Mouse (Mus musculus) liver, adult 2 months (tissue): ENCODE data around the gene Lmntd1. TPM values are rescaled to one million over a fixed set of nuclear protein-coding genes. Genes with fewer than 3 reads are reported as not detected.

Experiments
- DNase-seq: peaks from one replicate; pipeline ENCODE4 v3.0.0-alpha.2; 2011; ENCODE audit warnings: low read depth, low spot score; ENCODE audit errors: extremely low read depth
- H3K27ac ChIP-seq: fragments of 200-500 bp; replicated peaks from 2 replicates; pipeline ENCODE4 v1.5.1; 2012; ENCODE audit warnings: low read depth, mild to moderate bottlenecking, control low read depth, inconsistent platforms, low read length; ENCODE audit not compliant: insufficient read depth
- H3K27me3 ChIP-seq: fragments of 200-500 bp; 2 replicates; pipeline ENCODE4 v1.6.1; 2012; ENCODE audit warnings: mild to moderate bottlenecking, moderate library complexity, low read length, inconsistent platforms; ENCODE audit not compliant: control insufficient read depth, insufficient read depth
- H3K36me3 ChIP-seq: fragments of 200-500 bp; 2 replicates; pipeline ENCODE4 v1.6.1; 2012; ENCODE audit warnings: low read length, inconsistent platforms; ENCODE audit not compliant: control insufficient read depth, insufficient read depth
- H3K4me1 ChIP-seq: fragments of 200-500 bp; 2 replicates; pipeline ENCODE4 v1.6.1; 2011; ENCODE audit warnings: low read length; ENCODE audit not compliant: control insufficient read depth, insufficient read depth
- H3K4me3 ChIP-seq: fragments of 200-500 bp; 2 replicates; pipeline ENCODE4 v1.5.1; 2011; ENCODE audit warnings: low read depth, mild to moderate bottlenecking, control low read depth, low read length, moderate library complexity; ENCODE audit not compliant: insufficient read depth
- H3K79me2 ChIP-seq: fragments of 200-500 bp; 2 replicates; pipeline ENCODE4 v1.6.1; 2012; ENCODE audit warnings: inconsistent platforms, mild to moderate bottlenecking, low read length, moderate library complexity; ENCODE audit not compliant: control insufficient read depth, insufficient read depth
- H3K9ac ChIP-seq: fragments of 200-500 bp; 2 replicates; pipeline ENCODE4 v1.6.1; 2012; ENCODE audit warnings: low read depth, mild to moderate bottlenecking, control low read depth, inconsistent platforms, low read length
- CTCF ChIP-seq: fragments of 200-500 bp; IDR thresholded peaks from 2 replicates; pipeline ENCODE4 v1.5.1; 2011; ENCODE audit warnings: low read depth, low read length, control low read depth
- POLR2A ChIP-seq: fragments of 200-500 bp; IDR thresholded peaks from 2 replicates; pipeline ENCODE4 v1.6.1; 2011; ENCODE audit warnings: low read length, control low read depth; ENCODE audit not compliant: insufficient read depth; ENCODE audit errors: extremely low read depth
- WGBS: fragments of 180-500 bp; shearing (Covaris S2); methylation state at CpG from one replicate; pipeline ENCODE4 v1.1.7; 2018; 5-methylcytosine and 5-hydroxymethylcytosine counted together
- polyA plus RNA-seq: library from polyadenylated mRNA; depleted of rRNA; stranded (reverse); fragments of >200 nt; gene quantifications from 2 replicates; pipeline ENCODE4 v1.2.3, GENCODE M21; 2012
- total RNA-seq: library from RNA; depleted of rRNA; stranded (reverse); fragments of >200 nt; gene quantifications from 2 replicates; pipeline ENCODE4 v1.2.3, GENCODE M21; 2014

Lmntd1 gene
- total and polyA plus RNA-seq, 2 experiments = not detected

GRCm38 (mm10) chr6:145523337-145523736 is 90.8 kb downstream of the Lmntd1 start:
- Histone ChIP-seq H3K27me3 (no peaks in the 10 kb centered on the region), H3K79me2 (no peaks in the 10 kb centered on the region), H3K9ac (no peak overlapping the region), H3K27ac (no peak overlapping the region), H3K4me1 (peaks cover 4% of the 10 kb centered on the region), H3K36me3 (no peaks in the 10 kb centered on the region), H3K4me3 (no peak overlapping the region)
- WGBS = 88% methylated on average over 9 of the region's 9 CpGs
- TF ChIP-seq POLR2A (no peak), CTCF (no peak)
- DNase-seq = no peak

GRCm38 (mm10) chr6:145522617-145523016 is 91.5 kb downstream of the Lmntd1 start:
- DNase-seq = peak; percentile 93
- no peak overlapping the region; the same call in 1 of the 2 replicates for H3K27ac ChIP-seq

DNA sequence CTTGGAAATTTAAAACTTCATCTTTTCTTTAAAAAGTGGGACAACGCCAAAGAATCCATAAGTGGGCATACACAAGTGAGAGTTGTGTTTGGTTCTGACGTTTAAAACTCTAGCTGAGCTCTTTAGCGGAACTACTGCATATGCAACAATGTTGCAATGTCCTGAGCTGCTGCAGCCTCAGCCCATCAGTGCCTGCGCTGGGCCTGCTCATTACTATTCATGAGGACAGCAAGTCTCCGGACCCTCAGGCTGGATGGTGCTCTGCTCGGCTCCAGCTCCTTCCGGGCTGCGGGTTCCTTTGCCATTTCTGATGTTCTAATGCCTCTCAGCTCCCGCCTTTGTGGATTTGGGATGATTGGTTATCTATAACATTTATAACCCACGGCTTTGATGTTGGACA is 97.1 kb downstream of the Lmntd1 start:
- Histone ChIP-seq H3K27ac (no peak overlapping the region), H3K79me2 (no peaks in the 10 kb centered on the region), H3K4me1 (no peaks in the 10 kb centered on the region), H3K36me3 (no peaks in the 10 kb centered on the region), H3K9ac (no peak overlapping the region), H3K4me3 (no peak overlapping the region), H3K27me3 (no peaks in the 10 kb centered on the region)
- TF ChIP-seq POLR2A = no peak
- 79% methylated on average over 10 of the region's 10 CpGs for WGBS
- DNase-seq = no peak

More at GRCm38 (mm10) chr6:145522617-145523016, 91.5 kb downstream of the Lmntd1 start:
- Histone ChIP-seq H3K27me3 (no peaks in the 10 kb centered on the region), H3K4me3 (peak overlapping the region; percentile 5; the same call in 1 of the 2 replicates), H3K4me1 (peaks cover 4% of the 10 kb centered on the region), H3K36me3 (no peaks in the 10 kb centered on the region), H3K9ac (no peak overlapping the region), H3K79me2 (no peaks in the 10 kb centered on the region)
- 35% methylated on average over 12 of the region's 12 CpGs for WGBS
- TF ChIP-seq POLR2A (no peak), CTCF (no peak)

DNA sequence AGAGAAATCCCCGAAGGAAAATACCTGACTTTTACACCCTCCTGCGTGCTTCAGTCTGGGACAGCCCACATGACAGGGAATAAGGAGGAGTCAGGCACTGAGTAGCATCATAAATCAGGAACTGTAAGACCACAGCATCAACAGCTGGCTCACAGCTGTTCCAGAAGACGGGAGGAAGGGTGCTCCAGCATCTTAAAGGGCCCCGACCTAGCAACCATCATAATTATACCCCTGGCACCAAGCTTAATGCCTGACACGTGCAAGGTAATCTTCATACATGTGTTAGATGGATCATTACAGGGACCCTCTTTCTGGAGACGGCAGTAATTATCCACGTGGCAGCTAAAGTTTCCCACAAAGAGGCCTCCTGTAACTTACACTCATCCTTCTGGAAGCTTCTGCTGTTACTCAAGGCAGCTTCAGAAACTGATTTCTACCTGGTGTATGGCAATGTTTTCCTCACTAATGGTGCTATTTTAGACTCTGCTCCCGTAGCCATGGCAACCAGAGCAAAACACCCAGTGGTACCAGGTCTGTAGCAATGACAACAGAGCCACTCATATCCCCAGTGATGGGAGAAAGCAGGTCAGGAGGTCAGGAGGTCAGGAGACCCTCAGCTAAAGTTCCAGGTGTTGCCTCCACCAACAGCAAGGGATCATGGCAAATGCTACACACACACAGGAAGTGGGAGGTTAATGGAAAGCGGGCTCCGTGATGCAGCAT is 98.1 kb downstream of the Lmntd1 start:
- Histone ChIP-seq H3K4me3 (no peak overlapping the region), H3K27me3 (no peaks in the 10 kb centered on the region), H3K36me3 (no peaks in the 10 kb centered on the region), H3K79me2 (no peaks in the 10 kb centered on the region), H3K27ac (no peak overlapping the region), H3K4me1 (no peaks in the 10 kb centered on the region), H3K9ac (no peak overlapping the region)
- 82% methylated on average over 10 of the region's 10 CpGs for WGBS
- TF ChIP-seq CTCF = no peak
- TF ChIP-seq POLR2A = no peak
- no peak for DNase-seq

- Histone ChIP-seq H3K9ac (no peak overlapping the region), H3K79me2 (no peaks in the 10 kb centered on the region), H3K36me3 (no peaks in the 10 kb centered on the region), H3K4me3 (no peak overlapping the region), H3K27ac (no peak overlapping the region), H3K27me3 (no peaks in the 10 kb centered on the region), H3K4me1 (no peaks in the 10 kb centered on the region)
- 62% methylated on average over 8 of the region's 8 CpGs for WGBS
- peak; percentile 41 for DNase-seq
- TF ChIP-seq POLR2A = no peak
- TF ChIP-seq CTCF = no peak
Observed at GRCm38 (mm10) chr6:145511265-145511664, 102.9 kb downstream of the Lmntd1 start.

DNA sequence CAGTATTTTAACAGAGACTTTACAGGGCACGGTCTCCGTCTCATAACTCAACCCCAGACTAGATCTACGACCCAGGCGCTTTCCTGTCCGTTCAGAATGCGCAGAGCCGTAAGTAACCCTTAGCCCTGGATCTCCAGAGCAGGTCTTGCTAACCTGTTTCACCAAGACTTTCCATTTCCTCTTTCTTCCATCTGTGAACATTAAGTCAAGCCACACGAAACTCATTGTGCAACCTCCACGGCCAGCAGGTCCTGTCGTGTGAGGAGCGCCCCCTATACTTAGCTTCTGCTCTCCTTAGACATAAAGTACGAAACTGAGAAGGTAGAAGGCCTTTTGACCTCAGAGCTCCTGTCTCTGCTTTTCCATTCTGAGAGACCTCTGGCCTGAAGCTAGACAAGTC is 105.3 kb downstream of the Lmntd1 start:
- TF ChIP-seq CTCF = no peak
- no peak for TF ChIP-seq POLR2A
- WGBS = 92% methylated on average over 12 of the region's 12 CpGs
- Histone ChIP-seq H3K36me3 (no peaks in the 10 kb centered on the region), H3K27ac (no peak overlapping the region), H3K79me2 (no peaks in the 10 kb centered on the region), H3K4me3 (no peak overlapping the region), H3K27me3 (no peaks in the 10 kb centered on the region), H3K4me1 (no peaks in the 10 kb centered on the region), H3K9ac (no peak overlapping the region)
- no peak for DNase-seq
